Mouse (Mus musculus) heart, embryonic 12.5 days (tissue): ENCODE results near the gene Ap1g1. TPM values are rescaled to one million over a fixed set of nuclear protein-coding genes. Genes with fewer than 3 reads are reported as not detected.
"Not testable (repeated sequence)": the region's sequence is repeated elsewhere in the genome, so short reads cannot be mapped to it uniquely, and the experiment has no call there.

Experiments
- ATAC-seq: fragments of 200-750 bp; cut with Nextera tagmentation; 2 replicates; pipeline ENCODE4 v1.8.0; 2017; ENCODE audit warnings: moderate TSS enrichment, moderate library complexity; ENCODE audit not compliant: insufficient number of reproducible peaks, low FRiP score
- H3K27ac ChIP-seq: fragments of 300-500 bp; sonication (generic); 2 replicates; pipeline ENCODE4 v1.5.1; 2016; ENCODE audit warnings: mild to moderate bottlenecking, moderate library complexity; ENCODE audit not compliant: poor library complexity, severe bottlenecking
- H3K27me3 ChIP-seq: fragments of 300-500 bp; sonication (generic); replicated peaks from 2 replicates; pipeline ENCODE4 v1.6.1; 2016; ENCODE audit warnings: mild to moderate bottlenecking, moderate library complexity
- H3K36me3 ChIP-seq: fragments of 300-500 bp; sonication (generic); 2 replicates; pipeline ENCODE4 v1.6.1; 2016; ENCODE audit warnings: mild to moderate bottlenecking, moderate library complexity
- H3K4me1 ChIP-seq: fragments of 300-500 bp; sonication (generic); replicated peaks from 2 replicates; pipeline ENCODE4 v1.6.1; 2016; ENCODE audit warnings: mild to moderate bottlenecking
- H3K4me2 ChIP-seq: fragments of 300-500 bp; sonication (generic); 2 replicates; pipeline ENCODE4 v1.6.1; 2016; ENCODE audit warnings: mild to moderate bottlenecking, moderate library complexity
- H3K4me3 ChIP-seq: fragments of 300-500 bp; sonication (generic); 2 replicates; pipeline ENCODE4 v1.5.1; 2016; ENCODE audit warnings: mild to moderate bottlenecking
- H3K9ac ChIP-seq: fragments of 300-500 bp; sonication (generic); 2 replicates; pipeline ENCODE4 v1.6.1; 2016; ENCODE audit warnings: mild to moderate bottlenecking, moderate library complexity
- H3K9me3 ChIP-seq: fragments of 300-500 bp; sonication (generic); replicated peaks from 2 replicates; pipeline ENCODE4 v1.6.1; 2016; ENCODE audit warnings: mild to moderate bottlenecking, moderate library complexity
- WGBS: fragments of 180-500 bp; shearing (Covaris S2); methylation state at CpG from one replicate; pipeline ENCODE4 v1.1.7; 2016; 5-methylcytosine and 5-hydroxymethylcytosine counted together
- polyA plus RNA-seq: library from polyadenylated mRNA; unstranded; fragments of >200 nt; fragmentation: Nextera tagmentation; extraction: Ambion mirVana; gene quantifications from 2 replicates; pipeline ENCODE4 v1.2.1, GENCODE M21; 2016

Ap1g1 gene
- polyA plus RNA-seq, 1 experiment from 2014 or later = 44.8 TPM

DNA sequence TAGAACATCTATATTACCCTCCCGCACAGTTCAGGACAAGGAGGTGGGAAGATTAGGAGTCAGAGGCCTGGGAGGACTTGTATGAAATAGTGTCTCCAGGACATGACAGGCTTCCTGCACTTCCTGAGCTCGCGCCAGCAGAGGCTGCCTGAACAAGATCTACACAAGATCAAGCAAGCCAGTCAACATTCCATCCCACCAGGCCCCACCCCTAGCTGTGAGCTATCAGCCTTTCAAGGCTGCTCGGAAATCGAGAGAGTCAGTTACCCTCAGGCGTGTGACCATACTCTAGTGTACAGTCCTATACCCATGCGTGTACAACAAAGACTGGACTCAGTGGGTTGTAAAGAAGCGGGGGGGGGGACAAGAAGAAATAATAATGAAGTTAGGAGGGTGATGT, 23.7 kb upstream of the Ap1g1 start:
- no peak overlapping the region for H3K9ac ChIP-seq
- 78% methylated on average over 8 of the region's 8 CpGs for WGBS
- H3K4me3 ChIP-seq = no peak overlapping the region
- H3K4me1 ChIP-seq = no peaks in the 10 kb centered on the region
- no peak for ATAC-seq
- no peaks in the 10 kb centered on the region for H3K9me3 ChIP-seq
- no peak overlapping the region for H3K27ac ChIP-seq
- no peaks in the 10 kb centered on the region for H3K36me3 ChIP-seq
- no peak overlapping the region for H3K4me2 ChIP-seq
- no peaks in the 10 kb centered on the region for H3K27me3 ChIP-seq

GRCm38 (mm10) chr8:109755554-109755953, 22.8 kb upstream of the Ap1g1 start:
- not testable (repeated sequence) for H3K9me3 ChIP-seq, H3K27ac ChIP-seq, H3K27me3 ChIP-seq, H3K4me3 ChIP-seq, H3K9ac ChIP-seq, H3K36me3 ChIP-seq, ATAC-seq, H3K4me2 ChIP-seq, H3K4me1 ChIP-seq
- WGBS = 69% methylated on average over 4 of the region's 4 CpGs

- Histone ChIP-seq H3K4me2 (no peak overlapping the region), H3K4me3 (no peak overlapping the region), H3K27me3 (no peaks in the 10 kb centered on the region), H3K9ac (no peak overlapping the region), H3K4me1 (no peaks in the 10 kb centered on the region), H3K27ac (no peak overlapping the region), H3K9me3 (0 out of 2 replicates have a peak, but pooled peaks cover 1% of the 10 kb centered on the region), H3K36me3 (no peaks in the 10 kb centered on the region)
- WGBS = 59% methylated on average over 3 of the region's 3 CpGs
- ATAC-seq = no peak
Observed at GRCm38 (mm10) chr8:109756849-109757248, 21.5 kb upstream of the Ap1g1 start.

DNA sequence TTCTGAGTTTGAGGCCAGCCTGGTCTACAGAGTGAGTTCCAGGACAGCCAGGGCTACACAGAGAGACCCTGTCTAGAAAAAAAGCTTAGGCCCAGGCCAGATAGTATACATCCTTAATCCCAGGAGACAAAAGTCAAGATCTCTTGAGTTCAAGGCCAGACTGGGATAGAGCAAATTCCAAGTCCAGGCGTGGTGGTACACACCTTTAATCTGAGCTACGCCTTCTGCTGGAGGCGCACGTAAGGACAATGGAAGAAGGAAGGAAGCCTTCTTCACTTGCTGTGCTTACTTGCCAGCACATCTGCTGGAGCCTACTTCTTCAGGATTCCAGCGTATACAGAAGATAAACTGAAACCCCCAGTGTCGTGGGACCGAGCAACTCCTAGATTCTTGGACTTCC, 18.9 kb upstream of the Ap1g1 start:
- Histone ChIP-seq H3K36me3 (no peaks in the 10 kb centered on the region), H3K27ac (no peak overlapping the region), H3K4me2 (no peak overlapping the region), H3K4me1 (no peaks in the 10 kb centered on the region), H3K9ac (no peak overlapping the region), H3K9me3 (peaks cover 16% of the 10 kb centered on the region; the same call in 1 of the 2 replicates), H3K4me3 (no peak overlapping the region), H3K27me3 (no peaks in the 10 kb centered on the region)
- 87% methylated on average over 7 of the region's 7 CpGs for WGBS
- no peak for ATAC-seq

- no peak overlapping the region for H3K4me3 ChIP-seq
- H3K4me2 ChIP-seq = no peak overlapping the region
- H3K27me3 ChIP-seq = no peaks in the 10 kb centered on the region
- 62% methylated on average over 1 of the region's 1 CpGs for WGBS
- no peak overlapping the region for H3K27ac ChIP-seq
- peaks cover 23% of the 10 kb centered on the region; the same call in 1 of the 2 replicates for H3K9me3 ChIP-seq
- no peak overlapping the region for H3K9ac ChIP-seq
- no peak for ATAC-seq
- H3K36me3 ChIP-seq = no peaks in the 10 kb centered on the region
- H3K4me1 ChIP-seq = no peaks in the 10 kb centered on the region
Observed at GRCm38 (mm10) chr8:109760221-109760620, 18.1 kb upstream of the Ap1g1 start.

- Histone ChIP-seq H3K27ac (no peak overlapping the region), H3K4me1 (no peaks in the 10 kb centered on the region), H3K4me3 (no peak overlapping the region), H3K36me3 (no peaks in the 10 kb centered on the region), H3K27me3 (no peaks in the 10 kb centered on the region), H3K9ac (no peak overlapping the region), H3K9me3 (peaks cover 23% of the 10 kb centered on the region; the same call in 1 of the 2 replicates), H3K4me2 (no peak overlapping the region)
- no peak for ATAC-seq
- WGBS = 89% methylated on average over 6 of the region's 6 CpGs
Observed at GRCm38 (mm10) chr8:109764031-109764430, 14.3 kb upstream of the Ap1g1 start.

DNA sequence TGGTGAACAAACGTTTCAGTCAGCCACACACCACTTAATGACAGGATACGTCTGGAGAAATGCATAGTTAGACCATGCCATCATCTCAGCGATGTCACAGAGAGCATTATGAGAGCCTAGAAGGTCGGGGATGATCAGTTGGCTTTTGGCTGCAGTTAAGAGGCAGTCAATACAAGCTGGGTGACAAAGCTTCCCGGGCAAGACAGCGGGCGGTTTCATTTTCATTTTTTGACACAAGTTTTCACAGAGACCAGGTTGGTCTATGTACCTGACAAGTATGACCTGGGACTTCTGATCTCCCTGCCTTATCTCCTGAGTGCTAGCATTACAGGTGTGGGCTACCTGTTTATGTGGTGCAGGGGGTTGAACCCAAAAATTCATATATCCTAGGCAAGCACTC, 12.3 kb upstream of the Ap1g1 start:
- ATAC-seq = no peak
- no peak overlapping the region for H3K4me2 ChIP-seq
- no peaks in the 10 kb centered on the region for H3K4me1 ChIP-seq
- H3K9ac ChIP-seq = no peak overlapping the region
- no peaks in the 10 kb centered on the region for H3K27me3 ChIP-seq
- H3K36me3 ChIP-seq = no peaks in the 10 kb centered on the region
- H3K27ac ChIP-seq = no peak overlapping the region
- peaks cover 23% of the 10 kb centered on the region; the same call in 1 of the 2 replicates for H3K9me3 ChIP-seq
- H3K4me3 ChIP-seq = no peak overlapping the region
- WGBS = 56% methylated on average over 7 of the region's 7 CpGs

DNA sequence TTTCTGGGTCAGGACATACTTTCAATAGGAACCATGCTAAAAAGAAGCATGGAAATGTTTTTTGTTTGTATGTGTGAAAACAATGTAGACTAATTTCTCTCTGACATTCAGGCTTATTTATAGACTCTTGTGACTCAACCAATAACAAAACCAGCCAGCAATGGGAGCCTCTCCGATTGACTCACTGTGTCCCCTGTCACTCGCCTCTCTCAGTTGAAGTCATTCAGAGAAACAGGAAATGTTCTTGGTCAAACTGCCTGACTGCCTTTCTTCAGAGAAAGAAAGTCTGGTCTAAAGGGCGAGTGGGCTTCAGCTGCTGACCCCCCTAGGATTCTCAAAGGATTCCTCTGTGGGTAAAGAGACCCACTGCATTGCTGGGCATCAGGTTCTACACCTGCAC, 5.2 kb upstream of the Ap1g1 start:
- Histone ChIP-seq H3K27me3 (peaks cover 13% of the 10 kb centered on the region), H3K36me3 (no peaks in the 10 kb centered on the region), H3K4me1 (no peaks in the 10 kb centered on the region), H3K9ac (no peak overlapping the region), H3K27ac (no peak overlapping the region), H3K4me3 (no peak overlapping the region), H3K4me2 (no peak overlapping the region), H3K9me3 (no peaks in the 10 kb centered on the region)
- 34% methylated on average over 3 of the region's 3 CpGs for WGBS
- ATAC-seq = no peak

DNA sequence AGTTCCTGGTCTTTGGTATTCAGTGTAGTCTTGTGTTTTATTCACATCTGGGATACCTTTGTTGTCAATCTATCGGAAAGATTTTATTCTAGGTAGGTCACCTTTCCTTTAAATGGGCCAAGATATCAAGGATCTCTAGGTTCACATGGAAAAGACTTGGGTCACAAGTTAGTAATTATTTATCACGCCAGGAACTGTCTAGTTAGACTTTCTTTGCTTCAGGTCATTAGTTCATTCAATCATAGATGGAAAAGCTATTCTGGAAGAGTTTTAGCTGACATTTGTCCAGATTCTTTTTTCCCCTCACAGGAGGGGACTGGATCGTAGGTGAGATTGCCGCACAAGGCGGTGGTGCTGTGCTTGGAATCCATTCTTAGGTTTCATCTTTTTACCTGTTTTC, 503 bp upstream of the Ap1g1 start:
- Histone ChIP-seq H3K27ac (no peak overlapping the region), H3K9me3 (no peaks in the 10 kb centered on the region), H3K4me3 (peak overlapping the region; percentile 99), H3K36me3 (no peaks in the 10 kb centered on the region), H3K4me2 (peak overlapping the region; percentile 98), H3K27me3 (peaks cover 9% of the 10 kb centered on the region), H3K9ac (peak overlapping the region; percentile 45; the same call in 1 of the 2 replicates), H3K4me1 (peaks cover 13% of the 10 kb centered on the region)
- 24% methylated on average over 5 of the region's 5 CpGs for WGBS
- no peak for ATAC-seq

DNA sequence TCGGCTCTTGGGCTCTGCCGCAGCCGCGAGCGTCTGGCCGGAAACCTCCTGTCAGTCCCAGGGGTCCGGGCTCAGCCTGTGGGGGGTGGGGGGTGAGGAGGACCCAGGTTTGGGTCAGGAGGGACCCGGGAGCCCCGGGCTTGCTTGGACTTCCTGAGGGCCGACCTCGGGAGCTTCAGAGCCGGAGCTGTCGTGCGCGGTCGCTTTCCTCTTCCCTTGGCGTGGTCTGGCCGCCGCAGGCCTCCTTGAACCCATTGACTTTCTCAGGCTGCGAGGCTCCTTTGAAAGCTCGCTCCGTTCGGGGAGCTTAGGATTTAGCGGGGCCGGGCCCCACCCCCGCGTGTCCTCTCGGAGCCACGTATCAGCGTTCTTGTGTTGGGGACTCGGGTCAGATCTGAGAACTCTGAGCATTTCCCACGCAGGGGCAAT, 653 bp downstream of the Ap1g1 start:
- peak overlapping the region; percentile 95 for H3K27ac ChIP-seq
- no peaks in the 10 kb centered on the region for H3K36me3 ChIP-seq
- ATAC-seq = peak; percentile 47
- H3K4me2 ChIP-seq = peak overlapping the region; percentile 98
- H3K9me3 ChIP-seq = no peaks in the 10 kb centered on the region
- peaks cover 13% of the 10 kb centered on the region for H3K4me1 ChIP-seq
- peak overlapping the region; percentile 87 for H3K9ac ChIP-seq
- H3K27me3 ChIP-seq = peaks cover 9% of the 10 kb centered on the region; the same call in 1 of the 2 replicates
- H3K4me3 ChIP-seq = peak overlapping the region; percentile 99
- WGBS = under 1% methylated on average over 32 of the region's 32 CpGs

DNA sequence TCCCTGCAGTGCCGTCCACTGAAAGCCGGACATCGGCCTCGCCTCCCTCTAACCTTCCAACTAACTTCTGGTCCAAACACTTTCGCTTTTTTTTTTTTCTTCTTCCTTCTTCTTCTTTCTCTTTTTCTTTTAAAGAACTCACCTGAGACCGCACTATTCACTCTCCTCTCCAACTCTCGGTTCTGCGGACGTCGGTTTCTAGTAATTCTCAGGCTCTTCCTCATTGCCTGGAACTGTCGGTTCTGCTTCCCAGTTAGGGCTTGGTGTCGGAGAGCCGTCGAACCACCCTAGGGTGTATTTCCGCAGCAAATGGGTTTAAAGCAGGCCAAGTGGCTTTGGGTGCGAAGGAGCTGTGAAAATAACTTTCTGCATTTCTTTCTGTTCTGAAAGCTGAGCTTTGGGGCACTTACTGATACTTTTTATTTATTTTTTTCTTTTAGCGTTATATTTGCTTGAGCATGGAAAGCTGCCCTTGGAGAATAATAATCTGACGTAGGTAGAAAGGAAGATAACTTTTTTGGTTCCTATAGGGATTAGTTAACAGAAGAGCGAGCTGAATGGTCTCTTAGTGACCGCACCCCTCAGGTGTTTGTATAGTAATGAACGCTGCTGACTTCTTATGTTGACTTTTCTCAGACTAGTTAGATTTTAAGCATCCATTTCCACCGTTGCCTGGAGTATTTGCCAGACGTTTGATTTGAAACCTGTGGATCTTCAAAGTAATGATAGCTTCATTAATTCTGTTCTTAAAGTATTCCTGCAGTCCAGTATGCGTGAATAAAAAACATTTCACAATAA, 1.3 kb downstream of the Ap1g1 start:
- peak overlapping the region; percentile 99 for H3K4me3 ChIP-seq
- peak overlapping the region; percentile 95; the same call in 1 of the 2 replicates for H3K27ac ChIP-seq
- peak overlapping the region; percentile 87 for H3K9ac ChIP-seq
- no peaks in the 10 kb centered on the region for H3K36me3 ChIP-seq
- no peaks in the 10 kb centered on the region for H3K9me3 ChIP-seq
- H3K27me3 ChIP-seq = peaks cover 8% of the 10 kb centered on the region; the same call in 1 of the 2 replicates
- 16% methylated on average over 24 of the region's 24 CpGs for WGBS
- peak overlapping the region; percentile 98 for H3K4me2 ChIP-seq
- no peak for ATAC-seq
- H3K4me1 ChIP-seq = peaks cover 13% of the 10 kb centered on the region
